Mouse (Mus musculus) G1E (cell line): ENCODE data around the gene Pak3. TPM values are rescaled to one million over a fixed set of nuclear protein-coding genes. Genes with fewer than 3 reads are reported as not detected.
A peak's percentile ranks its signal among the peaks of the same experiment; 100 is the strongest.

Source experiments
- ATAC-seq: 2 replicates; pipeline ENCODE4 v1.8.0; 2016; ENCODE audit warnings: mild to moderate bottlenecking; ENCODE audit not compliant: insufficient number of reproducible peaks, poor library complexity, low FRiP score, severe bottlenecking; ENCODE audit errors: extremely low read depth
- DNase-seq: peaks from one replicate; pipeline ENCODE4 v3.0.0; 2012; ENCODE audit warnings: low spot score
- H3K27me3 ChIP-seq: 2 replicates; pipeline ENCODE4 v1.6.1; 2012; ENCODE audit warnings: mild to moderate bottlenecking, low read length, inconsistent platforms; ENCODE audit not compliant: insufficient read depth
- H3K36me3 ChIP-seq: replicated peaks from 2 replicates; pipeline ENCODE3; 2012; ENCODE audit warnings: mild to moderate bottlenecking, inconsistent platforms
- H3K4me1 ChIP-seq: 2 replicates; pipeline ENCODE4 v1.6.1; 2012; ENCODE audit warnings: low read depth, low read length, inconsistent platforms, mixed read lengths; ENCODE audit not compliant: insufficient read depth
- H3K4me3 ChIP-seq: 2 replicates; pipeline ENCODE4 v1.5.1; 2012; ENCODE audit warnings: low read depth, mild to moderate bottlenecking, inconsistent platforms, low read length, moderate library complexity, mixed read lengths
- H3K9me3 ChIP-seq: replicated peaks from 2 replicates; pipeline ENCODE4 v1.6.1; 2012; ENCODE audit warnings: inconsistent platforms
- CTCF ChIP-seq: IDR thresholded peaks from 2 replicates; pipeline ENCODE4 v1.5.1; 2012; ENCODE audit warnings: low read depth, low read length, inconsistent platforms, mixed read lengths
- GATA1 ChIP-seq: IDR thresholded peaks from 2 replicates; pipeline ENCODE4 v1.6.1; 2012; ENCODE audit warnings: borderline replicate concordance, low read length, inconsistent platforms, mixed read lengths
- GATA2 ChIP-seq: IDR thresholded peaks from 2 replicates; pipeline ENCODE4 v1.6.1; 2012; ENCODE audit warnings: low read depth, low read length, inconsistent platforms, borderline replicate concordance
- POLR2AphosphoS5 ChIP-seq: IDR thresholded peaks from 2 replicates; pipeline ENCODE4 v1.6.1; 2012; ENCODE audit warnings: low read depth, low read length, inconsistent platforms; ENCODE audit not compliant: insufficient replicate concordance
- TAL1 ChIP-seq: conservative IDR thresholded peaks from 2 replicates; pipeline ENCODE4 v1.6.1; 2012; ENCODE audit warnings: low read depth, low read length, inconsistent platforms, mixed read lengths
- polyA plus RNA-seq: library from polyadenylated mRNA; stranded (reverse); fragments of >175 nt; gene quantifications from 2 replicates; pipeline ENCODE4 v1.2.3, GENCODE M21; 2012
- total RNA-seq, 2 experiments: library from RNA; stranded (forward) in 1 of 2; stranded (reverse) in 1 of 2; fragments of 200-1000 nt in 1 of 2; fragments of >200 nt in 1 of 2; fragmentation: Nextera tagmentation in 1 of 2; gene quantifications; 2 replicates each; pipeline ENCODE4 v1.2.3; 2014 to 2017

The Pak3 gene
- total and polyA plus RNA-seq, 3 experiments, result 0.05 TPM; not detected in 2

DNA sequence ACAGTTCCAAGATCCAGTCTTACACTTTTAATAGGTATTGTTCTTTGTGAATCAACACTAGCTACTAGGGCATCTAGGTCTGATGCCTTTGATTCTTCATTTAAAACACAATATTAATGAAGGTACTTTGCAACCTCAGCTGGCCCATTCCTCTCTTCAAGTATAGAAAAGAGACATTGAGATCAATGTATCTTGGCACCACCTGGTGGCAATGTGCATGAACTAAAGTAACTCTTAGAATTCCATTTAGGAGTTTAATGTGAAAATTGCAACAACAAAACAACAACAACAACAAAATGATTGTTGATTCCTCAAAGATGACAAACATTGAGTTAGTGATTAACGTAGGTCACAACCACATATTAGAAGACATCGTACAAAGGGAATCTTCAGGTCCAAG is 300.6 kb downstream of the Pak3 start:
- ATAC-seq (no peak), DNase-seq (no peak)
- Histone ChIP-seq H3K9me3 (no peaks in the 10 kb centered on the region), H3K4me1 (no peaks in the 10 kb centered on the region), H3K4me3 (no peak overlapping the region), H3K36me3 (no peaks in the 10 kb centered on the region), H3K27me3 (no peaks in the 10 kb centered on the region)
- TF ChIP-seq GATA1 (no peak), TAL1 (no peak), GATA2 (no peak), POLR2AphosphoS5 (no peak), CTCF (no peak)

DNA sequence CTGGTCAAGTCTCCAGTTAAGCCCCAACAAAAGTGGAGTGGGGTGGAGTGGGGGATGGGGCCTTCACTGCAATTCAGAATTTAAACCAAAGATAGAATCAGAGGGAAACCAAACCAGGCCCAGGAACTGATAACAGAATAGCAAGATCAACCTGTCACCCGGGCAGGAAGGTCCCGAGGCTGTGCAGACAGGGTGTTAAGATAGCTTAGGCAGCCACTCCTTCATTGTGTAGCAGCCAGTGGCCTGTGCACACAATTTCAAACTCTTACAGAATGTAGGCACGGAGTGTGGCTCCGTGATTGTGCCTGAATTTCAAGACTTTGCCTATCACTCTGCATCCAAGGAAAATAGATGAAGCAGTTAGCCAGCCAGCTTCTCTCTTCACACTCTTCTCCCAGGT is 308.1 kb downstream of the Pak3 start:
- Histone ChIP-seq H3K4me1 (no peaks in the 10 kb centered on the region), H3K4me3 (no peak overlapping the region), H3K36me3 (no peaks in the 10 kb centered on the region), H3K9me3 (no peaks in the 10 kb centered on the region), H3K27me3 (no peaks in the 10 kb centered on the region)
- ATAC-seq (peak; percentile 49), DNase-seq (no peak)
- TF ChIP-seq TAL1 (no peak), CTCF (no peak), GATA1 (no peak), POLR2AphosphoS5 (no peak), GATA2 (no peak)

DNA sequence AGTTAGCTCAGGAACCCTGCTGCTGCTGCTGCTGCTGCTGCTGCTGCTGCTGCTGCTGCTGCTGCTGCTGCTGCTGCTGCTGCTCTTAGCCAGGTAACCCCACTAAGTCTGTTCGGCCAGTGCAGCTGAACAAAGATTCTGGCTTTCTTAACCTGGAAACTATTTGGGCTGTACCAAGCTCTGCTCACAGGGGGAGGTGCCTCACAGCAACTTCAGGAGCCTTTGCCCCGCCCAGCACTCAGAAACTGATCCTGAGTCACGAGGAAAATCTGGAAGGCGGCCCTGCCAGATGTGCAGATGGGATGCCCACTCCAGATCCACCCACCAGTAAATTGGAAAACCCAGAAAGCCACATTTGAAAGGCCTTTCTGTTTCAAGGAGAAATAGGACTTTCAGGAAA is 308.8 kb downstream of the Pak3 start, which contains the start of gene Capn6:
TSS of gene Capn6 (minus strand) at position 203 of the 400 bp plus-strand sequence.
- DNase-seq (no peak), ATAC-seq (no peak)
- TF ChIP-seq TAL1 (no peak), POLR2AphosphoS5 (no peak), GATA1 (no peak), GATA2 (no peak), CTCF (no peak)
- no peaks in the 10 kb centered on the region for H3K36me3 ChIP-seq
- H3K4me3 ChIP-seq, result no peak within 1 kb of the TSS
- no peaks in the 10 kb centered on the region for H3K4me1 ChIP-seq
- no peaks in the 10 kb centered on the region for H3K9me3 ChIP-seq
- H3K27me3 ChIP-seq, result no peaks in the 10 kb centered on the region

DNA sequence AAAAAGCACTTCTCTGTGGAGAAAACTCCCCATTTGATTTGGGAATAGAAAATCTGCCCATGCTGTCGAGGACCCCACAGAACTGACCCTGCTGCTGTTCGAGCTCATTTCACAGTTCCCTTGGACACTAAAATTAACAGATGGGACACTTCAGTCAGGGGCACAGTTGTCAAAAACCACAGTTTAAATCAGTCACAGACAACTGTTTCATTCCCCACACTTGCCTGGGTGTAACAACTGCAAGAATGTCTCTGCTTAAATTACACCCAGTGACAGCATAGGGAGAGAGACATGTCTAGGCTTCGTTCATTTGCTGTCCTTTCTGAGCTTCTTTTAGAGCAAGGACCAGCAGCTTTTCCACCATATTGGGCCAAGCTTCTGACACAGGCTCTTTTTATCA is 328.2 kb downstream of the Pak3 start:
- TF ChIP-seq CTCF (no peak), TAL1 (no peak), GATA1 (no peak), GATA2 (no peak), POLR2AphosphoS5 (no peak)
- Histone ChIP-seq H3K4me3 (no peak overlapping the region), H3K9me3 (no peaks in the 10 kb centered on the region), H3K36me3 (no peaks in the 10 kb centered on the region), H3K27me3 (no peaks in the 10 kb centered on the region), H3K4me1 (no peaks in the 10 kb centered on the region)
- no peak for ATAC-seq
- DNase-seq, result no peak

Other genes starting within 250 kb of the Pak3 start
- gene Chrdl1, start 124.3 kb upstream of the Pak3 start, total RNA-seq (2014; fragmentation: Nextera tagmentation), result not detected in 2 replicates
- 0.05 TPM in 1 of 2 replicates, not detected in the other for gene Chrdl1, start 124.3 kb upstream of the Pak3 start, total RNA-seq (2017)
- gene Chrdl1, start 124.3 kb upstream of the Pak3 start, polyA plus RNA-seq, result not detected in 2 replicates